Mouse (Mus musculus): ENCODE results near the gene Dad1.
A peak's percentile ranks its signal among the peaks of the same experiment; 100 is the strongest.
"Not testable (repeated sequence)": the region's sequence is repeated elsewhere in the genome, so short reads cannot be mapped to it uniquely, and the experiment has no call there.

Gene Dad1

DNA sequence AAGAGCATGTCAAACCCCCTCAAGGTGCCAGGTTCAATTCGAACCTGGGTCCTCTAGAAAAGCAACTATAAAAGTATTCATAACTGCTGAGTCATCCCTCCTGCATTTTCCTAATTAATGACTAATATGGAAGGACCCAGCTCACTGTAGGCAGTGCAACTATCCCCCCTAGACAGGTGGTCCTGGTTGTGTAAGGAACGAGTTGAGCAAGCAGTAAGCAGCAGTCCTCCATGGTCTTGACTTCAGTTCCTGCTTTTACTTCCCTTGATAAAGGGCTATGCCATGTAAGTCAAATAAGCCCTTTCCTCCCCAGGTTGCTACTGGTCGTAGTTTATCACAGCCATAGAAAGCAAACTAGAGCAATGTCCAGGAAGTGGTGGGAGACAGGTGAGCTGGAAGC is 7.7 kb downstream of the Dad1 start:
- DNase-seq (ENCODE audit: low spot score in 2 of 2): no peak

DNA sequence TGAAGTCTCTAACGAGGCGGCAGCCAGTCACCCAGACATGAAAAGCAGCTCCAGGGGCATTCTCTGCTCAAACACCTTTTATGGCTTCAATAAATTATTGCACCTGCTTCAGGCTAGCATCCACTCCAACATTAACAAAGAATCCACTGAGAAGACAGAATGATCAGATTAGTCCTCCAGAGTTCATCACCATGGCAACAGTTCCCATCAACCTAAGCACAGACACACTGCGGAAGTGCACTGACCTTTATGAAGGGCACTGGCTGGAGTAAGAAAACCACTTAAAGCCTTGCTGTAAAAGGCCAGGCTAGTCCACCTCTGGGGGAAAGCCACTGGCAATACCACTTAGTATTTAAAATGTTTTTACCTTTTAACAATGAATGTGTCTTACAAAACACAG is 9.7 kb downstream of the Dad1 start:
- no peak for DNase-seq (ENCODE audit: low spot score in 2 of 2)

DNA sequence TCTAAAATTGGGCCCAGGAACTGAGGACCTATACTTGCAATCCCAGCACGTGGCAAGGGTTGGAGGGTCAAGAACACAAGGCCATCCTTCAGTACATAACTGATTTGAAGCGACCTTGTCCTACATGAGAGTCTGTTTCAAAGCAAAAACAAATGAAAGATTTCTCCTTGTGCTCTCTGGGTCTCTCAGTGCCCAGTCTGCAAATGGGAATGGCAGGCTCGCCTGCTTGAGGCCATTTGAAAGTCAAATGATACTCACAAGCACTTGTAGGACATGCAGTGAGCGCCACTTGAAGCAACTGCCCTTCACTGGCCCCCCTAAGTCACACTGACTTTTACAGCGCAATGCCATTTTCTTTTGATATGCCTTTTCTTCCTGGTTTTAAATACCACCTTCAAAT is 13.4 kb downstream of the Dad1 start:
- DNase-seq (ENCODE audit: low spot score in 2 of 2): no peak

DNA sequence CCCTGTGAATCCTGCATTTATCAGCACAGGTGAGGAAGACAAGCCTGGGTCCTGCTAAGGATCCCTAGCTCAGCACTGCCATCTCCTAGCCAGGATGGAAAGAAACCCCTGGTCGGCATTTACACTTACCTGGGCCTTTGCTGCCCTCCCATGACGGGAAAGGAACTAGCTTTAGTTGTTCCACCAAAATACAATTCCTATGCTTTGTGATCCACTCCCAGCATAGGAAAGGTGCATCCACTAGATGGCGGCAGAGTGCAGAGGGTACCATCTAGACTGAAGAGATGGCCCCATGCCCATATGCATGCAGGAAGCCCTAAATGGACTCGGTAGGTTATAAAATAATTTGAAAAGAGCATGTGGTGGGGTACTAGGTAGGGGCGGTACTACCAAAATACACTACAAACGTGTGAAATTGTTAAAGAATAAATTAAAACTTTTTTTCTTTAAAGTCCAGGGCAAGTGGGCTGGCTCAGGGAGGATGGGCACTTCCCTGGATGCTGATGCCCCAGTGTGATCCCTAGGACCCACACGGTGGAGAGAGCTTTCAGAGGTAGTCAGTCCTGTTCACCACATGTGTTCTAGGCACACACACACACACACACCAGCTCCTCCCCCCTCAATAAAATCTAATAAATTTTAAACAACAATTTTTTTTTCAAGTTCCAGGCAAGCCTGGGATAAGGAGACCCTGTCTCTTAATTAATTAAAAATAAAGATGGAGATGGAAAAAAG is 14.7 kb downstream of the Dad1 start:
- DNase-seq (ENCODE audit: low spot score in 2 of 2): peak; percentile 58 to 80

GRCm38 (mm10) chr14:54236881-54237280 is 17.0 kb downstream of the Dad1 start:
- no peak for DNase-seq (ENCODE audit: low spot score in 2 of 2)

GRCm38 (mm10) chr14:54235825-54236540 is 17.9 kb downstream of the Dad1 start:
- DNase-seq (ENCODE audit: low spot score in 2 of 2): no peak

DNA sequence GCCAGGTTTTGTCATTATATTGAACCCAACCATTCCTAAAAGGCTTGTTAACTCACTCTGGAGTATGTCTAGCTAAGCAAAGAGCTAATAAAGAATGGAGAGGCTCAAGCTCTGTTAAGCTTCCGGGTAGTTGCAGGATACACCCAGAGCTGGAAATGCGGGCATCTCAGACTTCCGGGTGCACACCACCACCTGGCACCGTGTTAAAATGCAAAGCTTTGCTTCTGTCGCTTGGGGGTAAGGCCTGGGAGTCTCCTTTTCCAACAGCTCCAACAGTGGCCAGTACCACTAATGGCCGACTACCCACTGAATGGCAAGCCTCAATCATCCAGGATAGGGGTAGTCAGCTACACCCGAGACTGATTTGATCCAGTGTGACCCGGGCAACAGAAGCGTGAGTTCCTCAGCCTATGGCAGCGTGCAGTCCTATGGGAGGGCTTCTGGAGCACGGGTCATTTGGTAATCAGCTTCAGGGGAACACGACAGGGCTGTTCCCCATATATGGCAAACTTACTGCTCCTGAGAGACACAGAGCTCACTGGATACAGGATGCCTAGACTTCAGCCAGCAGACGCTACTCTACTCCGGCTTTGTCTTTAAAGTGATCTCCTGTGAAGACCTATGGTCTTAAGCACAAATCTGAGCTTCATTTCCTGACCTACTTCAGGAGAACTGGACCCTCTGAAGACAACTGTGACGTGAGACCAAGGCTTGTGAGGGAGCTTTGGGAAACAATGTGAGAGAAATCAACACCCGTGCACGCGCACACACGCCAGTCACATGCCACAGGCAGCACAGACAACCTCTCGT is 19.5 kb downstream of the Dad1 start:
- no peak for DNase-seq (ENCODE audit: low spot score in 2 of 2)

GRCm38 (mm10) chr14:54233559-54234143 is 20.3 kb downstream of the Dad1 start:
- no peak for DNase-seq (ENCODE audit: low spot score in 2 of 2)

GRCm38 (mm10) chr14:54232811-54233558 is 20.9 kb downstream of the Dad1 start:
- DNase-seq (ENCODE audit: low spot score in 2 of 2): no peak

DNA sequence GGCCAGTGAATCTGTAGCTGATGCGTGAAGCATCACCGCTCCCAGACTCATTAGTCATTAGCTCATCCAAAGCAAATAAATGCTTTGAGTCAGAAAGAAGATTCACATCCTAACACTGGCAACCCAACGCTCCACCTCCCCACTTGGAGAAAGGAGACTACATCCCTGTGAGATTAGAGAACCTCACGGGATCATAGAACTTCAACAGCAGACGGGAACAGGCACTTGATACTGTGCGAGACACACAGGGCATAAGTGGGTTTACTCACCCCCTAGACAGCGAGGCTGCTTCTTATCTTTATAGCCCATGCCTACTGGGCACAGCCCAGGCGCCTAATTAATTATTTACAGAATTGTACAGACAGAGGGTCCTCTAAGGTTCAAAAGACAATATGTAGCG is 21.8 kb downstream of the Dad1 start:
- DNase-seq (ENCODE audit: low spot score in 2 of 2): no peak

GRCm38 (mm10) chr14:54231176-54231956 is 22.5 kb downstream of the Dad1 start:
- DNase-seq (ENCODE audit: low spot score in 2 of 2): no peak

- DNase-seq (ENCODE audit: low spot score in 2 of 2): no peak
Measured at GRCm38 (mm10) chr14:54230638-54231150, 23.2 kb downstream of the Dad1 start.

DNA sequence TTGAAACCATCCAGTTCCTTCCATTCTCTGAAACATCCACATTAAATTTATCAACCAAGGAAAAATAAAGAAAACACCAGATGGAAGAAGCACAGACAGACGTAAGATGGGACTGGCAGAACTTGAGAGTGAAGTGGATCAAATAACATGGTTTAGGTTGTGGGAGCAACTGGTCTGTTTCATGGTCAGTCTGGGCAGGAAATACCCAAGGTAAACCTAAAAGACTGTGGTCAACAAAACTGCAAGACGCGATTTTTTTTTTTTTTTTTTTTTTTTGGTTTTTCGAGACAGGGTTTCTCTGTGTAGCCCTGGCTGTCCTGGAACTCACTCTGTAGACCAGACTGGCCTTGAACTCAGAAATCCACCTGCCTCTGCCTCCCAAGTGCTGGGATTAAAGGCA is 24.1 kb downstream of the Dad1 start:
- not testable (repeated sequence) for DNase-seq (ENCODE audit: low spot score in 2 of 2)

DNA sequence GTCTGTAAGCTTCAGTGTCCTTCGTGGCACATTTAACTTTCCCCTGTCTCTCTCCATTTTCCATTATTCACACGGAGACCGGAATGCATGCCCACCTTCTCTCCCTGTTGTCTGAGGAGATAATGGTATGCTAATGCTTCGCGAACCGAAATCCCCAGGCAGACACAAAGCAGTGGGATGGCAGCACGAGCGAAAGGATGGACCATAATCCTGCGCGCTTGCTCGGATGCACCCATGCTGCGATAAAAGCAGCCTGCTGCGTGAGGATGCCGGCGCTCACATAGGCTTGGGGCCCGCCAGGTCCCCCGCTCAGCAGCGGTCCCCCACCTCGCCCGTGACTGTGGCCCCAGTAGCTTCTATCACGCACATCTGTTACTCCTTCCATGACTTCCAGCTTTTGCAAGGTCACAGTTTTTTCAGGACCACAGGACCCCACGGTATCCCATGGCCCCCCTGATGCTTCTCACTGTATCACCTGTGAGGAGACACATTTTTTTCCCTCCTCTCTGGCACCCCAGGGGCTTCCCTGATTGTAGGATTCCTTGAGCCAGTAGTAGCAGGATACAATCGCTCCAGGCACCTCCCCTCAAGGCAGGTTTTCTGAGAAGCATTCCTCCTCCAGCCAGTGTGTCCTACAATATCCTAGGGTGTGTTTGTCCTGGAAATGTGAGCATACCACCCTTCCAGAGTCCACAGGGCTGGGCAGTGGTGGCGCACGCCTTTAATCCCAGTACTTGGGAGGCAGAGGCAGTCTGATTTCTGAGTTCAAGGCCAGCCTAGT is 24.8 kb downstream of the Dad1 start:
- DNase-seq (ENCODE audit: low spot score in 2 of 2): no peak

GRCm38 (mm10) chr14:54228501-54228900 is 25.4 kb downstream of the Dad1 start:
- no peak for DNase-seq (ENCODE audit: low spot score in 2 of 2)

GRCm38 (mm10) chr14:54227911-54228451 is 25.9 kb downstream of the Dad1 start:
- peak; percentile 63 to 69 for DNase-seq (ENCODE audit: low spot score in 2 of 2)

DNA sequence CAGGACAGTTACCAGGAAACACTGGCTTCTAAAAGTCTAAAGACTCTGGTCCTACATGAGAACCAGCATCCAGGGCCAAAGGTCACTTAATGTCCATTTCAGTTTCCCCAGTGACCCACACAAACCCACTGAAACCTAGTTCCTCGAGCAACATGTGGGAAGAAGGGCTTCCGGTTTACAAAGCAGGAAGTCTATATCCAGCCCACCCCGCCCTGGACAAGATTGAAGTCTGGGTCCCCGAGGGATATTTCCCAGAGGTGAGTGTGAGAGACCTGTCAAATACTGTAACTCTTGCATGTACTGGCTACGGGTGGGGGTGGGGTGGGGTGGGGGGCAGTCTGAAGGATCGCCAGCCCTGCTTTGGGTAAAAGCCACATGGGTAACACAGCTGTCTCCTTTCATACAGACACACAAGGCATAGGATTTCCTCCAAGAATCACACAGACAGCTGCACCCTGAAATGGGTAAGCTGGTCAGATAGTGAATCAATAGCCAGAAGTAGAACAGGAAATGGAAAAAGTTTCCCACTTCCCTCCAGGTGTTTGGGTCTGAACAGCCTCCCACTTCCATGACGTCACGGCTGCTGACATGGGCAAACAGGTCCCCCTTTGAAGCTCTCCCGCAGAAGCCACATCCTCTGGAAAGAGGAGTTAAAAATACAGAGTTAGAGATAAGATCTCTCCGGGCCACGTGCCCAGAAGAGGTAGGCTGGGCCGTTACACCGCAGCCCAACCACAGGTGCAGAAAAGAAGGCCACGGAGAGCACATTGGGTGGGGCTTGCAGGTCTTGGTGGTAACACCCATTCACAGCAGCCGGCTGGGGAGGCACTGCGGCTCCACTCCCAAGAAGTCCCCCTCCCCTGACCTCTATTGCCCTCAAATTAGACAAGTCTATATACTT is 26.7 kb downstream of the Dad1 start:
- DNase-seq (ENCODE audit: low spot score in 2 of 2): no peak

GRCm38 (mm10) chr14:54225725-54226124 is 28.2 kb downstream of the Dad1 start:
- no peak for DNase-seq (ENCODE audit: low spot score in 2 of 2)

All from cerebellum, postnatal 4 days (tissue).